Mouse (Mus musculus) c-Kit-positive CD71-negative TER-119-negative erythroid progenitor cells, embryonic 14.5 days (primary cell): Measurements from ENCODE around the gene Gm20388.

Experiments
- DNase-seq: peaks from one replicate; pipeline ENCODE4 v3.0.0-alpha.2; 2013; ENCODE audit warnings: low read depth

Gene Gm20388

DNA sequence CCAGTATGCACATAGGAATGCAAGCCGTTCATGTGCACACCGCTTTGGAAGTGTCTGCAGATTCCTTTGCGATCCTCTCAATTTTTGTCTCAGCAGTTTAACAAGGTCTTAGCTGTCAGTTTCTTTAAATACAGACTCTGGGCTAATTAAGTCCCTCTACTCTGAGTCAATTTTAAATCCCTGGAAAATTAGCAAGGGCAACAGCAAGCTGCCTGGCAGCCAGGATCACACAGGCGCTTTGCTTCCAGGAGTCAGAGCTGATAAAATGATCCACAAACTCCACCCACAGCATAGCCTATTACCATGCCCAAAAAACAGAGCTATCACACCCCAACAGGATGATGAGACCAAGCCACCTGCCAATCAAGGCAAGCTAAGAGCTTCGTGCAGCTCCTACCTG is 4463.1 kb downstream of the Gm20388 start:
- no peak for DNase-seq

- no peak for DNase-seq
Observed at GRCm38 (mm10) chr8:124375168-124375567, 4464.5 kb downstream of the Gm20388 start.

- DNase-seq = no peak
Observed at GRCm38 (mm10) chr8:124375727-124376126, 4465.1 kb downstream of the Gm20388 start.

DNA sequence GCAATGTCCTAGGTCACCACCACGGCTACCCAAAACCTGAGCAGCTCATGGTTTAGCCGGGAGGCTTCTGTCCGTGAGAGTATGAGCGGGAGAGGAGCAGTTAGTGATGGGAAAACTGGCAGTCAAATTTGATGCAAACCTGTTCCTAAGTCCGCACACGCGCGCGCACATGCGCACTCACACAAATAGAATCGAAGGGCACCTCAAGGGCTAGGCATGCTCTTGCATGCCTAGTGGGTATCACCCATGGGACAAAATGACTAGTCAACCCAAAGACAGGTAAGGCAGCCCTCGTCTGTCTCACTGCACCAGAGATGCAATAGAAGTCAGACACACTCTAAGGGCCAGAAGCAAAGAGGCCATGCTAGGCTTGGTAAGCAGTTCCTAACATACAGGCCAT is 4465.8 kb downstream of the Gm20388 start:
- DNase-seq = no peak

GRCm38 (mm10) chr8:124379289-124379688 is 4468.6 kb downstream of the Gm20388 start:
- no peak for DNase-seq

GRCm38 (mm10) chr8:124382235-124382634 is 4471.6 kb downstream of the Gm20388 start:
- no peak for DNase-seq

GRCm38 (mm10) chr8:124384336-124384735 is 4473.7 kb downstream of the Gm20388 start:
- DNase-seq = no peak

DNA sequence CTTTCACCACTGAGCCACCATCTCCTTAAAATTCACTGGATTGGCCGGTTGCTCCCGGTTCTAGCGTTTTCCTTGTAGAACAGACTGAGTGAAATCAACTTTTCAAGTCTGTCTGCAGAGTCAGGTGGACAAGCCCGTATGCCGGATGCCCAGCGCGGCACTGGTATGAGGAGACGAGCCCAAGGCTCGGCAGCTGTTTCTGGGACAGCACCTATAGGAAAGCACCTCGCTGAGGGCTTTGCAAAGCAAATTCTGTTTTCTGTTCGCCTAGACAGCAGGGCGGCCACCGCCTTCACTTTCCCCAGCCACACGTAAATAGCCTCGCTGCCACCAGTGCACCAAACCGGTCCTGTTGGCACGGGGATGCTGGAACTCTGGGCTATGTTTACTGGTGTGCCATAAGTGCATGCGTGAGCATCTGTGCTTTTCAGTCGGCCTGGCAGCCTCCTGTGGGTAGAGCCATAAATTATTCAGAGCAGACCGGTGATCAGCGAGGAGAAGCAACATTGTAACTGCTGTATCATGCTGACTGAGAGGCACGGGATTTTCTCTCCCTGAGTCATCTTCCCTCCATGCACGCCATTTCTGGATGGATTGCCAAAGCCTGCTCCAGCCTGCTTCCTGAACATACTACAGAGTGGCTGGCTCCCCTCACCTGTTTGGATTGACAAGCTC is 4475.7 kb downstream of the Gm20388 start:
- DNase-seq = no peak

GRCm38 (mm10) chr8:124389495-124389894 is 4478.9 kb downstream of the Gm20388 start:
- no peak for DNase-seq

GRCm38 (mm10) chr8:124391191-124391590 is 4480.6 kb downstream of the Gm20388 start:
- no peak for DNase-seq

DNA sequence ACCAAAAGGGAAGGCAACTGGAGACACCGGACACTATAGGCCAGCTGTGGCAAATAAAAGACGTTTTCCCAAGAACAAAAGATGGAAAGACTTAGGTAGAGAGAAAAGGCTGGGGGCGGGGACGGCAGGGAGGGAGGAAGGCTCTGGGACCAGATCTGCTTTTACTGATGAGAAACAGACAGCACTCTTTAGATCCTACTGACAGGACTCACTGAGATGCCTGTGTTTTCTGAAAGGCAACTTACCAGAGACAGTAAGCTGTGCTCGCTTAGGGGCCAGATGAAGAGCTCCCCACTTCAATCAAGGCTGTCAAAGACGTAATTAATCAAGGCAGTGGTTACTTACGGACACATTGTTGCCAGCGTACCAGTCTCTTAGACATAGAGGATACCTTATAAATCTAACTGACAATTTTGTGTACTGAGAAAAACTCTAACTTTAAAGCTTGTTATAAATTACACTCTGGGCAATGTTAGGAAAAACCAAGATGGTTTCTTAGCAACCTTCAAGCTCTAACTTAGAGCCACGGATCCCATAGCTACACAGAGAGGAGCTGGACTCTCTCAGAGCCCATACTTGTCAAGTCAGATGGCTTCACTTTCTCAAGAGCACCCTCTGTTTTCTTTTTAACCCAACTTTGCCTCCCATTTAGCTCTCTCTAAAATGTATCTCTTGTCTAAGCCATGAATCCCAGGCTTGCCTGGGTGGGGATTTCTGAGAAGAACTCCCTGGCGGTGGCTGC is 4481.8 kb downstream of the Gm20388 start:
- DNase-seq = no peak

DNA sequence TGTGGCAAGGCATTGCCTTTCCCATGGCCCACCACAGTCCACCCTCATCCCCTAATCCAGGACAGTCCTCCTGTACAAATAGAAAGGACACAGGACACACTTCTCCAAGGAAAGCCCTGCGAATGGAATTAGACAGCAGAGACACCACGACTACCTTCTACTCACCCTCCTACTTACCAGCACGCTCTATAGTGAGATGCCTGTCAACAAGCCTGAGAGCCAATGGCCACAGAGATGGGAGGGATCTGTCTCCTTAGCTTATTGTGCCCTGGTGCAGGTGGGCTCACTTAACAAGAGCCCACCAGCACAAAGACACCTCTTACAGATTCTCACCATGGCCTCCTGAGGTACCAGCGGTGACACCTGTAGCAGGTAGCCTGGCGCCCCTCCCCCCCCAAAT is 4482.4 kb downstream of the Gm20388 start:
- DNase-seq = no peak

- no peak for DNase-seq
Observed at GRCm38 (mm10) chr8:124393927-124394326, 4483.3 kb downstream of the Gm20388 start.

- DNase-seq = no peak
Observed at GRCm38 (mm10) chr8:124394951-124395350, 4484.3 kb downstream of the Gm20388 start.
